8 mouse cellular contexts compared by ENCODE assay signal in genomic region chr5:77137701-77138265, GRCm38 (mm10). TPM values are rescaled to one million over a fixed set of nuclear protein-coding genes. Genes with fewer than 3 reads are reported as not detected.
DNase-seq lines count a peak whose midpoint lies in the region; ATAC-seq and TF ChIP-seq lines count a peak whose summit lies in the region.

No protein-coding gene starts in this region.

- peak; percentile 27 for DNase-seq in kidney, adult 11 months
- DNase-seq in kidney, postnatal 10 days, result no peak
- DNase-seq in brain, embryonic 14.5 days (ENCODE audit: low read depth), result peak; percentile 78
- peak; percentile 54 for DNase-seq in forebrain, embryonic 14.5 days (ENCODE audit: low spot score)
- DNase-seq in left cerebral cortex, adult 9 months (ENCODE audit: low spot score in 2 of 2), result no peak

- no peaks in the 10 kb centered on the region for H3K9me3 ChIP-seq in forebrain, embryonic 14.5 days (replicated peaks; ENCODE audit: control insufficient read depth, low read length)
- no peaks in the 10 kb centered on the region for H3K9me3 ChIP-seq in limb, embryonic 13.5 days
- H3K9me3 ChIP-seq in intestine, embryonic 16.5 days (ENCODE audit: control insufficient read depth, low read length), result no peaks in the 10 kb centered on the region

- H3K27ac ChIP-seq in forebrain, embryonic 14.5 days (ENCODE audit: low read depth, low read length), result no peak overlapping the region
- H3K27ac ChIP-seq in limb, embryonic 13.5 days, result 0 out of 2 replicates have a peak overlapping the region, but pooled peaks have one; percentile 22
- no peak overlapping the region for H3K27ac ChIP-seq in intestine, embryonic 16.5 days (ENCODE audit: low read length)

- no peak overlapping the region for H3K4me3 ChIP-seq in forebrain, embryonic 14.5 days (ENCODE audit: low read depth, low read length)
- no peak overlapping the region for H3K4me3 ChIP-seq in limb, embryonic 13.5 days
- H3K4me3 ChIP-seq in intestine, embryonic 16.5 days (ENCODE audit: low read length), result no peak overlapping the region

- no peak for TF ChIP-seq POLR2A in brain, embryonic 14.5 days (IDR thresholded peaks at IDR 0.05; ENCODE audit: borderline replicate concordance, extremely low read depth, insufficient read depth, insufficient read length, poor library complexity, severe bottlenecking)

- peaks cover 3% of the 10 kb centered on the region; the same call in 1 of the 2 replicates for H3K27me3 ChIP-seq in forebrain, embryonic 14.5 days (replicated peaks; ENCODE audit: control insufficient read depth, insufficient read depth, low read length)
- H3K27me3 ChIP-seq in limb, embryonic 13.5 days, result no peaks in the 10 kb centered on the region
- H3K27me3 ChIP-seq in intestine, embryonic 16.5 days (replicated peaks; ENCODE audit: control insufficient read depth, insufficient read depth, low read length), result no peaks in the 10 kb centered on the region

- H3K4me2 ChIP-seq in forebrain, embryonic 14.5 days (ENCODE audit: low read length), result no peak overlapping the region
- H3K4me2 ChIP-seq in limb, embryonic 13.5 days (replicated peaks), result no peak overlapping the region
- H3K4me2 ChIP-seq in intestine, embryonic 16.5 days (ENCODE audit: low read depth, low read length), result no peak overlapping the region

- 8% methylated on average over 8 of the region's 8 CpGs for WGBS in forebrain, embryonic 14.5 days
- 49% methylated on average over 8 of the region's 8 CpGs for WGBS in limb, embryonic 13.5 days
- WGBS in intestine, embryonic 16.5 days, result 68% methylated on average over 8 of the region's 8 CpGs

- no peak for TF ChIP-seq CTCF in brain, embryonic 14.5 days (IDR thresholded peaks at IDR 0.05; ENCODE audit: borderline replicate concordance, extremely low read depth, insufficient read depth, insufficient read length)

- peak; percentile 75; the same call in 1 of the 2 replicates for ATAC-seq in forebrain, embryonic 14.5 days
- ATAC-seq in limb, embryonic 13.5 days (ENCODE audit: low FRiP score, low read depth), result no peak
- no peak for ATAC-seq in erythroid progenitor cell, adult 5-6 weeks (replicated peaks; ENCODE audit: low FRiP score, poor library complexity, severe bottlenecking)
- ATAC-seq in intestine, embryonic 16.5 days, result no peak

- no peaks in the 10 kb centered on the region for H3K36me3 ChIP-seq in forebrain, embryonic 14.5 days (ENCODE audit: control insufficient read depth, insufficient read depth, low read length)
- H3K36me3 ChIP-seq in limb, embryonic 13.5 days, result no peaks in the 10 kb centered on the region
- H3K36me3 ChIP-seq in intestine, embryonic 16.5 days (ENCODE audit: control insufficient read depth, insufficient read depth, low read length), result no peaks in the 10 kb centered on the region

- H3K9ac ChIP-seq in forebrain, embryonic 14.5 days (ENCODE audit: low read length), result no peak overlapping the region
- H3K9ac ChIP-seq in limb, embryonic 13.5 days, result no peak overlapping the region
- no peak overlapping the region for H3K9ac ChIP-seq in intestine, embryonic 16.5 days (ENCODE audit: low read depth, low read length)

- peaks cover 10% of the 10 kb centered on the region for H3K4me1 ChIP-seq in forebrain, embryonic 14.5 days (ENCODE audit: control insufficient read depth, insufficient read depth, low read length)
- peaks cover 48% of the 10 kb centered on the region for H3K4me1 ChIP-seq in limb, embryonic 13.5 days
- no peaks in the 10 kb centered on the region; the same call in 1 of the 2 replicates for H3K4me1 ChIP-seq in intestine, embryonic 16.5 days (ENCODE audit: control insufficient read depth, insufficient read depth, low read length)

RNA-seq across cellular contexts. Expression of gene Hopx, which starts 22.9 kb away (rescaled TPM):
- polyA plus RNA-seq in brain, embryonic 14.5 days (2012; rRNA removed), result 22.5 and 28.1 TPM in 2 replicates
- polyA plus RNA-seq in forebrain, embryonic 14.5 days (2014; fragmentation: Nextera tagmentation; extraction: Ambion mirVana), result 2.7 and 3.4 TPM in 2 replicates
- polyA plus RNA-seq in limb, embryonic 13.5 days (2015; fragmentation: Nextera tagmentation; extraction: Ambion mirVana), result 0.45 and 0.68 TPM in 2 replicates
- 2.1 and 4.3 TPM in 2 replicates for total RNA-seq in erythroid progenitor cell, adult 5-6 weeks (2015; ENCODE audit: low replicate concordance)
- total RNA-seq in erythroid progenitor cell, adult 5-6 weeks (2017; ENCODE audit: low replicate concordance), result 2.4 TPM in 1 of 2 replicates, not detected in the other
- polyA plus RNA-seq in intestine, embryonic 16.5 days (2015; fragmentation: Nextera tagmentation; extraction: Ambion mirVana), result 2.8 and 4.4 TPM in 2 replicates

Comparison
In these comparisons a context has a peak if more than half of its experiments do, and no peak if none do; other contexts are left out.
1. DNase-seq: peak in kidney, adult 11 months (single experiment), brain, embryonic 14.5 days (single experiment) and forebrain, embryonic 14.5 days (single experiment); none in kidney, postnatal 10 days (single experiment) and left cerebral cortex, adult 9 months (0 of 2).